12 mouse cellular contexts compared by ENCODE assay signal in genomic region chr1:35823981-35824880, GRCm38 (mm10).
DNase-seq lines count a peak whose midpoint lies in the region; ATAC-seq lines count a peak whose summit lies in the region.
"Had no signal": no experiment of that assay in that cellular context is flagged by ENCODE, and none has a peak within 500 bp of the region (broad histone marks: within the 10 kb centered on the region; RNA-seq: fewer than 3 reads in every experiment).

No protein-coding gene starts in this region.

- peaks cover 5% of the 10 kb centered on the region; the same call in 1 of the 2 replicates for H3K4me1 ChIP-seq in forebrain, embryonic 16.5 days (replicated peaks; ENCODE audit: control insufficient read depth, insufficient read depth, low read length)

- no peak overlapping the region for H3K27ac ChIP-seq in forebrain, embryonic 16.5 days (ENCODE audit: low read length)
- H3K27ac ChIP-seq: hindbrain, embryonic 13.5 days; limb, embryonic 13.5 days had no signal

- no peak overlapping the region for H3K4me3 ChIP-seq in forebrain, embryonic 16.5 days (replicated peaks; ENCODE audit: low read length)
- H3K4me3 ChIP-seq: erythroblast, embryonic 14.5 days; hindbrain, embryonic 13.5 days; limb, embryonic 13.5 days had no signal

- H3K36me3 ChIP-seq in forebrain, embryonic 16.5 days (ENCODE audit: control insufficient read depth, insufficient read depth) = no peaks in the 10 kb centered on the region
- H3K36me3 ChIP-seq: hindbrain, embryonic 13.5 days; limb, embryonic 13.5 days had no signal

- ATAC-seq in forebrain, embryonic 16.5 days = peak; percentile 36; the same call in 1 of the 2 replicates

- no peak overlapping the region for H3K4me2 ChIP-seq in forebrain, embryonic 16.5 days (ENCODE audit: low read length)
- H3K4me2 ChIP-seq: hindbrain, embryonic 13.5 days; limb, embryonic 13.5 days had no signal

- H3K27me3 ChIP-seq in forebrain, embryonic 16.5 days (replicated peaks; ENCODE audit: control insufficient read depth, insufficient read depth, low read length) = no peaks in the 10 kb centered on the region
- H3K27me3 ChIP-seq: limb, embryonic 13.5 days had no signal

- DNase-seq in cerebellum, adult 9-10 months = peak; percentile 33
- no peak for DNase-seq in cerebellum, postnatal 4 days (ENCODE audit: low spot score in 2 of 2)
- peak; percentile 47 for DNase-seq in left cerebral cortex, postnatal 4 days
- DNase-seq in left cerebral cortex, adult 18-20 months (ENCODE audit: low spot score in 2 of 2) = no peak
- peak; percentile 35 for DNase-seq in ZHBTc4 (ENCODE audit: low read depth, low spot score)
- no peak for DNase-seq in frontal cortex, postnatal 25 days (ENCODE audit: low spot score in 2 of 2)
- DNase-seq in lung, postnatal 10 days = no peak
- DNase-seq: kidney, postnatal 36 days had no signal

- intact Hi-C loops in left cerebral cortex, postnatal 4 days (cut with DNase I) = no loop called here

- 61% methylated on average over 21 of the region's 24 CpGs for WGBS in forebrain, embryonic 16.5 days

- H3K9me3 ChIP-seq in forebrain, embryonic 16.5 days (ENCODE audit: control insufficient read depth, low read length) = no peaks in the 10 kb centered on the region
- H3K9me3 ChIP-seq: limb, embryonic 13.5 days had no signal

- H3K9ac ChIP-seq in forebrain, embryonic 16.5 days (replicated peaks; ENCODE audit: low read depth, low read length) = no peak overlapping the region
- H3K9ac ChIP-seq: hindbrain, embryonic 13.5 days; limb, embryonic 13.5 days had no signal

Comparison
In these comparisons a context has a peak if more than half of its experiments do, and no peak if none do; other contexts are left out.
1. DNase-seq: peak in cerebellum, adult 9-10 months (single experiment), left cerebral cortex, postnatal 4 days (single experiment) and ZHBTc4 (single experiment); none in cerebellum, postnatal 4 days (0 of 2), left cerebral cortex, adult 18-20 months (0 of 2), frontal cortex, postnatal 25 days (0 of 2) and lung, postnatal 10 days (single experiment).